Mouse (Mus musculus): ENCODE data around the gene Myo1a. TPM values are rescaled to one million over a fixed set of nuclear protein-coding genes. Genes with fewer than 3 reads are reported as not detected.

Gene Myo1a
- polyA plus RNA-seq, 1 experiment from 2014 or later: 0.14 TPM

DNA sequence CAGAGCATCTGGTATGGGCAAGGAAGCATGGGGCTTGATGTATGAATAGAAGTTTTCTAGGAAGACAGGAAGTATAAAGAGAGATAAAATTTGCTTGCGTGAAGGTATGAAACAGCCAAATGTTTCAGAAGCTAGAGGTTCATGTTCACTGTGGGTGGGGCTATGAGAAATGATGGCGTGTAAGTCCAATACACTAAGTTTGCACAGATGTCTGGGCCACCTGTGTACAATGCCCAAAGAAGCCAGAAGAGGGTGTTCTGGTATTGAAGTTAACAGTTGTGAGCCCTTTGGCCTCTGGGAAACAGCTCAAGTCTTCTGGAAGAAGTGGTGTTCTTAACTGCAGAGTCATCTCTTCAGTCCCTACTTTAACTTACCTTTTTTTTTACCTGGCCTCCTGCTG lies 34.8 kb upstream of the Myo1a start:
- H3K4me1 ChIP-seq (ENCODE audit: control insufficient read depth, insufficient read depth, low read length): peaks cover 10% of the 10 kb centered on the region
- H3K4me2 ChIP-seq: no peak overlapping the region
- no peak overlapping the region for H3K9ac ChIP-seq (ENCODE audit: low read depth, low read length)
- WGBS (ENCODE audit: insufficient replicate concordance): 85% methylated on average over 2 of the region's 2 CpGs
- H3K27ac ChIP-seq (ENCODE audit: low read depth, low read length): no peak overlapping the region
- H3K4me3 ChIP-seq (ENCODE audit: low read depth, low read length): no peak overlapping the region
- no peaks in the 10 kb centered on the region for H3K9me3 ChIP-seq (replicated peaks; ENCODE audit: control insufficient read depth, low read length)
- no peak for ATAC-seq (replicated peaks; ENCODE audit: insufficient number of reproducible peaks, low FRiP score, low TSS enrichment)
- H3K27me3 ChIP-seq (ENCODE audit: control insufficient read depth, insufficient read depth, low read length): no peaks in the 10 kb centered on the region
- no peaks in the 10 kb centered on the region for H3K36me3 ChIP-seq (ENCODE audit: control insufficient read depth, insufficient read depth, low read length)

GRCm38 (mm10) chr10:127671276-127671675 lies 33.7 kb upstream of the Myo1a start:
- Histone ChIP-seq H3K4me2 (no peak overlapping the region), H3K9me3 (replicated peaks; ENCODE audit: control insufficient read depth, low read length) (no peaks in the 10 kb centered on the region), H3K27me3 (ENCODE audit: control insufficient read depth, insufficient read depth, low read length) (no peaks in the 10 kb centered on the region), H3K27ac (ENCODE audit: low read depth, low read length) (no peak overlapping the region), H3K9ac (ENCODE audit: low read depth, low read length) (no peak overlapping the region), H3K36me3 (ENCODE audit: control insufficient read depth, insufficient read depth, low read length) (no peaks in the 10 kb centered on the region), H3K4me3 (ENCODE audit: low read depth, low read length) (no peak overlapping the region), H3K4me1 (ENCODE audit: control insufficient read depth, insufficient read depth, low read length) (peaks cover 10% of the 10 kb centered on the region)
- WGBS (ENCODE audit: insufficient replicate concordance): 31% methylated on average over 2 of the region's 2 CpGs
- no peak for ATAC-seq (replicated peaks; ENCODE audit: insufficient number of reproducible peaks, low FRiP score, low TSS enrichment)

GRCm38 (mm10) chr10:127674046-127674655 lies 30.8 kb upstream of the Myo1a start:
- Histone ChIP-seq H3K4me1 (ENCODE audit: control insufficient read depth, insufficient read depth, low read length) (peaks cover 11% of the 10 kb centered on the region), H3K4me3 (ENCODE audit: low read depth, low read length) (no peak overlapping the region), H3K9me3 (replicated peaks; ENCODE audit: control insufficient read depth, low read length) (no peaks in the 10 kb centered on the region), H3K9ac (ENCODE audit: low read depth, low read length) (no peak overlapping the region), H3K27me3 (ENCODE audit: control insufficient read depth, insufficient read depth, low read length) (no peaks in the 10 kb centered on the region), H3K4me2 (no peak overlapping the region), H3K36me3 (ENCODE audit: control insufficient read depth, insufficient read depth, low read length) (no peaks in the 10 kb centered on the region), H3K27ac (ENCODE audit: low read depth, low read length) (no peak overlapping the region)
- ATAC-seq (replicated peaks; ENCODE audit: insufficient number of reproducible peaks, low FRiP score, low TSS enrichment): no peak
- WGBS (ENCODE audit: insufficient replicate concordance): 89% methylated on average over 6 of the region's 6 CpGs

GRCm38 (mm10) chr10:127674794-127675522 lies 30.0 kb upstream of the Myo1a start:
- 86% methylated on average over 8 of the region's 8 CpGs for WGBS (ENCODE audit: insufficient replicate concordance)
- Histone ChIP-seq H3K4me2 (no peak overlapping the region), H3K9ac (ENCODE audit: low read depth, low read length) (no peak overlapping the region), H3K4me1 (ENCODE audit: control insufficient read depth, insufficient read depth, low read length) (peaks cover 7% of the 10 kb centered on the region; the same call in 1 of the 2 replicates), H3K4me3 (ENCODE audit: low read depth, low read length) (no peak overlapping the region), H3K27ac (ENCODE audit: low read depth, low read length) (no peak overlapping the region), H3K36me3 (ENCODE audit: control insufficient read depth, insufficient read depth, low read length) (no peaks in the 10 kb centered on the region), H3K9me3 (replicated peaks; ENCODE audit: control insufficient read depth, low read length) (no peaks in the 10 kb centered on the region), H3K27me3 (ENCODE audit: control insufficient read depth, insufficient read depth, low read length) (no peaks in the 10 kb centered on the region)
- ATAC-seq (replicated peaks; ENCODE audit: insufficient number of reproducible peaks, low FRiP score, low TSS enrichment): no peak

GRCm38 (mm10) chr10:127675859-127676398 lies 29.0 kb upstream of the Myo1a start:
- Histone ChIP-seq H3K36me3 (ENCODE audit: control insufficient read depth, insufficient read depth, low read length) (no peaks in the 10 kb centered on the region), H3K4me1 (ENCODE audit: control insufficient read depth, insufficient read depth, low read length) (peaks cover 7% of the 10 kb centered on the region; the same call in 1 of the 2 replicates), H3K9me3 (replicated peaks; ENCODE audit: control insufficient read depth, low read length) (no peaks in the 10 kb centered on the region), H3K27me3 (ENCODE audit: control insufficient read depth, insufficient read depth, low read length) (no peaks in the 10 kb centered on the region), H3K27ac (ENCODE audit: low read depth, low read length) (0 out of 2 replicates have a peak overlapping the region, but pooled peaks have one; percentile 41), H3K4me3 (ENCODE audit: low read depth, low read length) (peak overlapping the region; percentile 76), H3K4me2 (peak overlapping the region; percentile 92), H3K9ac (ENCODE audit: low read depth, low read length) (0 out of 2 replicates have a peak overlapping the region, but pooled peaks have one; percentile 6)
- no peak for ATAC-seq (replicated peaks; ENCODE audit: insufficient number of reproducible peaks, low FRiP score, low TSS enrichment)
- 48% methylated on average over 5 of the region's 5 CpGs for WGBS (ENCODE audit: insufficient replicate concordance)

DNA sequence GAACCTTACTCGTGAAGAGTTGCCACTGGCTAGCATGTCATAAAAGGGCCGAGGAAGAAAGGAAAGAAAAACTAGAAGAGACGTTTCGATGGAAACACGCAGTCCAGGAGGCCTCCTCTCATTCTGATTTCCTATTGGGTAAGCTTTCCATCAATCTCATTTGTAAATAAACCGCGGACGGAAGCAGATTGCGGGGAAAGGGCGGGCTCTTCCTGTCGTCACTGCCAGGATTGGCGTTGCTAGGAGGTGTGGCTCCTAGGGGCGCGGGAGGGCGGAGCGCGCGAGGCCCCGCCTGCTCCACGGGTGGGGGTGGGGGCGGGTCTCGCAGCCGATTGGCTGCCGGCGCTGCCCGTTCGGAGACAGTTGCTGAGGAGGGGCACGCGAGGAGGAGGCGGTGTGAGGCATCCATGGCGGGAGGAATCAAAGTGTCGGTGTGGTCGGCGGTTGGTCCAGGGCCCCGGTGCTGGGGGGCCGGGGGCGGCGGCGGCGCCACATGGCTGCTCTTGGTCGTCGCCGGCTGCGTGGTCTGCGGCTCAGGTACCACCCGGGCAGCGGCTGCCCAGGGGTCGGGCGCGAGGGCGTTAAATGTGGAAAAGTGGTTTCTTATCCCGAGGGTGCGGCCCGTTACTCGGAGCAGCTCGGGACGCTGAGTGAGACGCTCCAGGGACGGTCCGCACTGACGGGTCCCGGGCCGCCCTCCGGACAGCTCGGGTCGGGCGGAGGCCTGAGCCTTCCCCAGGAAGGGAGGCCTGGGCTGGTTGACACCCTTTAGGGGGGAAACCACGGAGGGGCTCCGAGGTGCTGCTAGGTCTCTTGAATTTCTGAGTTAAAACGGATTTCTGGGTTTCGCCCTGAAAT lies 28.1 kb upstream of the Myo1a start:
- no peaks in the 10 kb centered on the region for H3K36me3 ChIP-seq (ENCODE audit: control insufficient read depth, insufficient read depth, low read length)
- peak overlapping the region; percentile 17; the same call in 1 of the 2 replicates for H3K27ac ChIP-seq (ENCODE audit: low read depth, low read length)
- H3K4me2 ChIP-seq: peak overlapping the region; percentile 92
- H3K9ac ChIP-seq (ENCODE audit: low read depth, low read length): peak overlapping the region; percentile 72
- no peaks in the 10 kb centered on the region for H3K27me3 ChIP-seq (ENCODE audit: control insufficient read depth, insufficient read depth, low read length)
- H3K4me1 ChIP-seq (ENCODE audit: control insufficient read depth, insufficient read depth, low read length): peaks cover 7% of the 10 kb centered on the region; the same call in 1 of the 2 replicates
- no peaks in the 10 kb centered on the region for H3K9me3 ChIP-seq (replicated peaks; ENCODE audit: control insufficient read depth, low read length)
- ATAC-seq (replicated peaks; ENCODE audit: insufficient number of reproducible peaks, low FRiP score, low TSS enrichment): peak; percentile 94
- under 1% methylated on average over 71 of the region's 71 CpGs for WGBS (ENCODE audit: insufficient replicate concordance)
- peak overlapping the region; percentile 76 for H3K4me3 ChIP-seq (ENCODE audit: low read depth, low read length)

GRCm38 (mm10) chr10:127677591-127678336 lies 27.2 kb upstream of the Myo1a start:
- H3K4me3 ChIP-seq (ENCODE audit: low read depth, low read length): peak overlapping the region; percentile 76
- 9% methylated on average over 14 of the region's 14 CpGs for WGBS (ENCODE audit: insufficient replicate concordance)
- no peak for ATAC-seq (replicated peaks; ENCODE audit: insufficient number of reproducible peaks, low FRiP score, low TSS enrichment)
- H3K27me3 ChIP-seq (ENCODE audit: control insufficient read depth, insufficient read depth, low read length): no peaks in the 10 kb centered on the region
- H3K4me2 ChIP-seq: peak overlapping the region; percentile 92
- no peaks in the 10 kb centered on the region for H3K9me3 ChIP-seq (replicated peaks; ENCODE audit: control insufficient read depth, low read length)
- H3K9ac ChIP-seq (ENCODE audit: low read depth, low read length): peak overlapping the region; percentile 72
- peaks cover 7% of the 10 kb centered on the region; the same call in 1 of the 2 replicates for H3K4me1 ChIP-seq (ENCODE audit: control insufficient read depth, insufficient read depth, low read length)
- no peaks in the 10 kb centered on the region for H3K36me3 ChIP-seq (ENCODE audit: control insufficient read depth, insufficient read depth, low read length)
- no peak overlapping the region for H3K27ac ChIP-seq (ENCODE audit: low read depth, low read length)

DNA sequence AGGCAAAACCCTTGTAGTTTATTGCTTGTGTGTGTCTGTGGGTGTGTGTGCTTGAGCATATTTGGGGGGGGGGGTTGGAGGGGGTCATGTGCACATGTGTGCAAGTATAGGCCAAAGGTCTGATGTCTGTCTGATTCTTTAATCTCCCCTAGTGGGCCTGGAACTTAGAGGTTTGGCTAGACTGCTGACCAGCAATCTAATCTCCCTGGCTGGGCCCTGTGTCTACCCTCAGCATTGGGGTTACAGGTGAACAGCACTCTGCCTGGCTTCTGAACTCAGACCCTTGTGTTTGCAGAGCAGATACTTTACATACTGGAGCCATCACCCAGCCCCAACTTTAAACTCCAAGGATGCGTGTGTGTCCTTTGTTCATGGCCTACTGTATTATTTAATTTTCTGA lies 25.8 kb upstream of the Myo1a start:
- Histone ChIP-seq H3K4me2 (no peak overlapping the region), H3K27ac (ENCODE audit: low read depth, low read length) (no peak overlapping the region), H3K27me3 (ENCODE audit: control insufficient read depth, insufficient read depth, low read length) (no peaks in the 10 kb centered on the region), H3K4me1 (ENCODE audit: control insufficient read depth, insufficient read depth, low read length) (peaks cover 7% of the 10 kb centered on the region; the same call in 1 of the 2 replicates), H3K9me3 (replicated peaks; ENCODE audit: control insufficient read depth, low read length) (no peaks in the 10 kb centered on the region), H3K9ac (ENCODE audit: low read depth, low read length) (no peak overlapping the region), H3K36me3 (ENCODE audit: control insufficient read depth, insufficient read depth, low read length) (no peaks in the 10 kb centered on the region), H3K4me3 (ENCODE audit: low read depth, low read length) (no peak overlapping the region)
- ATAC-seq (replicated peaks; ENCODE audit: insufficient number of reproducible peaks, low FRiP score, low TSS enrichment): no peak
- 89% methylated on average over 1 of the region's 1 CpGs for WGBS (ENCODE audit: insufficient replicate concordance)

All from heart, embryonic 11.5 days (tissue).